9 mouse cellular contexts compared by ENCODE assay signal in genomic region chrX:134648031-134648692, GRCm38 (mm10). TPM values are rescaled to one million over a fixed set of nuclear protein-coding genes. Genes with fewer than 3 reads are reported as not detected.
A peak's percentile ranks its signal among the peaks of the same experiment; 100 is the strongest.
DNase-seq lines count a peak whose midpoint lies in the region; ATAC-seq lines count a peak whose summit lies in the region.
"Had no signal": no experiment of that assay in that cellular context is flagged by ENCODE, and none has a peak within 500 bp of the region (broad histone marks: within the 10 kb centered on the region; RNA-seq: fewer than 3 reads in every experiment).

No protein-coding gene starts in this region.

- no peak overlapping the region for H3K27ac ChIP-seq in hindbrain, embryonic 15.5 days (replicated peaks)
- H3K27ac ChIP-seq: liver, embryonic 15.5 days had no signal

- DNase-seq in Muller cell, postnatal 12 days (ENCODE audit: inconsistent ontology term): peak; percentile 58
- peak; percentile 77 for DNase-seq in cerebellum, adult 8-10 months
- DNase-seq in frontal cortex, postnatal 10 days (ENCODE audit: low spot score in 2 of 2): peak; percentile 40 to 62
- DNase-seq in layer of hippocampus, postnatal 14 days (ENCODE audit: low spot score in 2 of 2): peak; percentile 69 to 83
- peak; percentile 74 for DNase-seq in lung, postnatal 25 days (ENCODE audit: low spot score)
- peak; percentile 91 for DNase-seq in retina, postnatal 1 day
- peak; percentile 81 for DNase-seq in thymus, postnatal 4 days

- H3K4me3 ChIP-seq in hindbrain, embryonic 15.5 days: peak overlapping the region; percentile 16; the same call in 1 of the 2 replicates
- H3K4me3 ChIP-seq: liver, embryonic 15.5 days had no signal

- no peaks in the 10 kb centered on the region for H3K27me3 ChIP-seq in hindbrain, embryonic 15.5 days
- H3K27me3 ChIP-seq: liver, embryonic 15.5 days had no signal

- WGBS in hindbrain, embryonic 15.5 days: 24% methylated on average over 11 of the region's 11 CpGs

- no peak overlapping the region for H3K9ac ChIP-seq in hindbrain, embryonic 15.5 days
- H3K9ac ChIP-seq: liver, embryonic 15.5 days had no signal

- no peaks in the 10 kb centered on the region for H3K4me1 ChIP-seq in hindbrain, embryonic 15.5 days (replicated peaks)
- H3K4me1 ChIP-seq: liver, embryonic 15.5 days had no signal

- H3K4me2 ChIP-seq in hindbrain, embryonic 15.5 days: peak overlapping the region; percentile 39; the same call in 1 of the 2 replicates
- H3K4me2 ChIP-seq: liver, embryonic 15.5 days had no signal

- H3K9me3 ChIP-seq in hindbrain, embryonic 15.5 days: no peaks in the 10 kb centered on the region
- H3K9me3 ChIP-seq: liver, embryonic 15.5 days had no signal

- peak; percentile 82; the same call in 1 of the 2 replicates for ATAC-seq in hindbrain, embryonic 15.5 days (ENCODE audit: low FRiP score, low read depth)

- no peaks in the 10 kb centered on the region for H3K36me3 ChIP-seq in hindbrain, embryonic 15.5 days
- H3K36me3 ChIP-seq: liver, embryonic 15.5 days had no signal

RNA-seq across cellular contexts. Expression of gene Armcx4, which starts 38.2 kb away (rescaled TPM):
- polyA plus RNA-seq in hindbrain, embryonic 15.5 days (2015; fragmentation: Nextera tagmentation; extraction: Ambion mirVana): 5.2 and 5.3 TPM in 2 replicates
- total RNA-seq in layer of hippocampus, postnatal 14 days (2021): 10 to 100 TPM; 41.4 to 47.6 TPM

RNA-seq across cellular contexts. Expression of gene Hnrnph2, which starts 47.2 kb away (rescaled TPM):
- polyA plus RNA-seq in hindbrain, embryonic 15.5 days (2015; fragmentation: Nextera tagmentation; extraction: Ambion mirVana): 139 and 141 TPM in 2 replicates
- total RNA-seq in layer of hippocampus, postnatal 14 days (2021): 100 to 1,000 TPM; 140 to 142 TPM

RNA-seq across cellular contexts. Expression of gene Gla, which starts 47.2 kb away (rescaled TPM):
- polyA plus RNA-seq in hindbrain, embryonic 15.5 days (2015; fragmentation: Nextera tagmentation; extraction: Ambion mirVana): 3.1 and 5.0 TPM in 2 replicates
- 1 to 10 TPM; 8.1 to 8.5 TPM for total RNA-seq in layer of hippocampus, postnatal 14 days (2021)
